Mouse (Mus musculus) neural tube, embryonic 13.5 days (tissue): Measurements from ENCODE around the gene Pi4kb. TPM values are rescaled to one million over a fixed set of nuclear protein-coding genes. Genes with fewer than 3 reads are reported as not detected.
"Not testable (repeated sequence)": the region's sequence is repeated elsewhere in the genome, so short reads cannot be mapped to it uniquely, and the experiment has no call there.

Source experiments
- ATAC-seq: fragments of 200-750 bp; cut with Nextera tagmentation; 2 replicates; pipeline ENCODE4 v1.8.0; 2017; ENCODE audit warnings: low read depth, mild to moderate bottlenecking, moderate TSS enrichment, moderate library complexity
- H3K27ac ChIP-seq: fragments of 300-500 bp; sonication (generic); replicated peaks from 2 replicates; pipeline ENCODE4 v1.5.1; 2015; ENCODE audit warnings: moderate library complexity, mild to moderate bottlenecking, inconsistent platforms
- H3K27me3 ChIP-seq: fragments of 300-500 bp; sonication (generic); 2 replicates; pipeline ENCODE4 v1.6.1; 2015; ENCODE audit warnings: mild to moderate bottlenecking, inconsistent platforms
- H3K36me3 ChIP-seq: fragments of 300-500 bp; sonication (generic); 2 replicates; pipeline ENCODE4 v1.6.1; 2015; ENCODE audit warnings: mild to moderate bottlenecking, inconsistent platforms
- H3K4me1 ChIP-seq: fragments of 300-500 bp; sonication (generic); replicated peaks from 2 replicates; pipeline ENCODE4 v1.6.1; 2015; ENCODE audit warnings: inconsistent platforms
- H3K4me2 ChIP-seq: fragments of 300-500 bp; sonication (generic); 2 replicates; pipeline ENCODE4 v1.6.1; 2015; ENCODE audit warnings: inconsistent platforms, mild to moderate bottlenecking, moderate library complexity
- H3K4me3 ChIP-seq: fragments of 300-500 bp; sonication (generic); 2 replicates; pipeline ENCODE4 v1.5.1; 2015; ENCODE audit warnings: mild to moderate bottlenecking, inconsistent platforms
- H3K9ac ChIP-seq: fragments of 300-500 bp; sonication (generic); 2 replicates; pipeline ENCODE4 v1.6.1; 2015; ENCODE audit warnings: moderate library complexity, mild to moderate bottlenecking, inconsistent platforms
- H3K9me3 ChIP-seq: fragments of 300-500 bp; sonication (generic); 2 replicates; pipeline ENCODE4 v1.6.1; 2016; ENCODE audit warnings: inconsistent platforms
- WGBS: fragments of 180-500 bp; shearing (Covaris S2); methylation state at CpG from one replicate; pipeline ENCODE4 v1.1.7; 2015; 5-methylcytosine and 5-hydroxymethylcytosine counted together
- polyA plus RNA-seq: library from polyadenylated mRNA; unstranded; fragments of >200 nt; fragmentation: Nextera tagmentation; extraction: Ambion mirVana; gene quantifications from 2 replicates; pipeline ENCODE4 v1.2.1, GENCODE M21; 2015

Gene Pi4kb
- polyA plus RNA-seq, 1 experiment from 2014 or later = 26.7 TPM

GRCm38 (mm10) chr3:95007706-95008105 is 33.2 kb downstream of the Pi4kb start:
- H3K9ac ChIP-seq = no peak overlapping the region
- H3K27ac ChIP-seq = no peak overlapping the region
- no peak overlapping the region for H3K4me2 ChIP-seq
- H3K9me3 ChIP-seq = no peaks in the 10 kb centered on the region
- no peak overlapping the region for H3K4me3 ChIP-seq
- H3K36me3 ChIP-seq = peaks cover 96% of the 10 kb centered on the region
- H3K4me1 ChIP-seq = peaks cover 10% of the 10 kb centered on the region
- WGBS = 89% methylated on average over 9 of the region's 9 CpGs
- no peaks in the 10 kb centered on the region for H3K27me3 ChIP-seq
- ATAC-seq = no peak

GRCm38 (mm10) chr3:95010396-95010795 is 35.9 kb downstream of the Pi4kb start:
- no peak for ATAC-seq
- 84% methylated on average over 7 of the region's 7 CpGs for WGBS
- H3K4me2 ChIP-seq = no peak overlapping the region
- H3K36me3 ChIP-seq = peaks cover 69% of the 10 kb centered on the region
- no peaks in the 10 kb centered on the region for H3K9me3 ChIP-seq
- H3K9ac ChIP-seq = no peak overlapping the region
- H3K27me3 ChIP-seq = no peaks in the 10 kb centered on the region
- peaks cover 30% of the 10 kb centered on the region for H3K4me1 ChIP-seq
- no peak overlapping the region for H3K4me3 ChIP-seq
- H3K27ac ChIP-seq = no peak overlapping the region

- H3K27me3 ChIP-seq = no peaks in the 10 kb centered on the region
Observed at GRCm38 (mm10) chr3:95012982-95013381, 38.5 kb downstream of the Pi4kb start.

GRCm38 (mm10) chr3:95013699-95014427 is 39.3 kb downstream of the Pi4kb start:
- Histone ChIP-seq H3K9ac (peak overlapping the region; percentile 85), H3K27ac (no peak overlapping the region), H3K4me3 (peak overlapping the region; percentile 72), H3K36me3 (peaks cover 34% of the 10 kb centered on the region), H3K4me2 (peak overlapping the region; percentile 99), H3K9me3 (no peaks in the 10 kb centered on the region), H3K27me3 (no peaks in the 10 kb centered on the region), H3K4me1 (peaks cover 34% of the 10 kb centered on the region)
- no peak for ATAC-seq
- 12% methylated on average over 13 of the region's 13 CpGs for WGBS

More at GRCm38 (mm10) chr3:95012982-95013381, 38.5 kb downstream of the Pi4kb start:
- no peak for ATAC-seq
- peak overlapping the region; percentile 72; the same call in 1 of the 2 replicates for H3K4me3 ChIP-seq
- peaks cover 34% of the 10 kb centered on the region for H3K4me1 ChIP-seq
- no peaks in the 10 kb centered on the region for H3K9me3 ChIP-seq
- H3K27ac ChIP-seq = no peak overlapping the region
- H3K9ac ChIP-seq = no peak overlapping the region; the same call in 1 of the 2 replicates
- peaks cover 43% of the 10 kb centered on the region for H3K36me3 ChIP-seq
- whole genome bisulfite sequencing = 87% methylated on average over 3 of the region's 3 CpGs
- peak overlapping the region; percentile 99 for H3K4me2 ChIP-seq

DNA sequence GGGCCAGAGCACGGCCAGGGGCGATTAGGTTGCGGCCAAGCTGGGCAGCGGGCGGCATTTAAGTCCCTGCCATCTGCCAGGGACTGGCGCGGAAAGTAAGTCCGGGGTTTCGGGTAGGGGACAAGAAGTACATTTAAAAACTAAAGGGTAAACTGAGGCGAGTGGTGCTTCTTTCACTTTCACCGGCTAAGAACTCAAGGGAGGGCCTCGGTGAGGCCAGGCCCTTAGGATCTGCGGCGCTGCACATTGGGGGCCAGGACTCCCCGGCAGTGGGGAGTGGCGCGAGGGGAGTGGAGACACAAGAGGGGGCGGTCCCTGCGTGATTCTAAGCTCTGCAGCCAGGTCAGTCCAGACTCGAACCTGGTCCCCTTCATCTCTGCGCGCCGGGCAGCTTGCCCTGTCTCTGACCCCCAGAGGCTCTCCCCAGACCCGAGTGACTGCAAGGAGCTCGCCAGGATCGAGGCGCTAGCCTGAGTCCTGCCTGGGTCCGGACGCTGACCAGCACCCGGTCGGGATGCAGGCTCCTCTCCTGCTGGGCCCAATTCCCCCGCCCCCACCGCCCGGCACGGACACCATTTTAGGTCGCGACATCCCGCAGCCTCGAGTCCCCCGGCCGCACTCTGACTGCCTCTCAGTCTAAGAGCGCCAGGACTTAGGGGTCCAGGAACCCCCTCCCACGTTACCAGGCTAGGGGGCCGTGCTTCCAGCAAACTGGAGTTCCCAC is 40.1 kb downstream of the Pi4kb start:
- peak overlapping the region; percentile 99 for H3K4me2 ChIP-seq
- no peaks in the 10 kb centered on the region for H3K9me3 ChIP-seq
- peak overlapping the region; percentile 96 for H3K27ac ChIP-seq
- H3K27me3 ChIP-seq = no peaks in the 10 kb centered on the region
- H3K9ac ChIP-seq = peak overlapping the region; percentile 85
- H3K4me3 ChIP-seq = peak overlapping the region; percentile 72
- WGBS = under 1% methylated on average over 44 of the region's 44 CpGs
- peaks cover 30% of the 10 kb centered on the region for H3K4me1 ChIP-seq
- ATAC-seq = peak; percentile 33
- peaks cover 27% of the 10 kb centered on the region for H3K36me3 ChIP-seq

- Histone ChIP-seq H3K36me3 (peaks cover 19% of the 10 kb centered on the region), H3K27me3 (no peaks in the 10 kb centered on the region), H3K4me1 (peaks cover 30% of the 10 kb centered on the region), H3K4me2 (peak within 1 kb of the TSS; percentile 99), H3K4me3 (peak within 1 kb of the TSS; percentile 72), H3K27ac (peak within 1 kb of the TSS; percentile 96), H3K9me3 (no peaks in the 10 kb centered on the region), H3K9ac (peak within 1 kb of the TSS; percentile 85)
- ATAC-seq = peak; percentile 99
- WGBS = under 1% methylated on average over 24 of the region's 37 CpGs
Observed at GRCm38 (mm10) chr3:95015337-95015872, 40.9 kb downstream of the Pi4kb start, which contains the start of gene Zfp687. Gene Zfp687 (minus strand): TSS chr3:95015448.

DNA sequence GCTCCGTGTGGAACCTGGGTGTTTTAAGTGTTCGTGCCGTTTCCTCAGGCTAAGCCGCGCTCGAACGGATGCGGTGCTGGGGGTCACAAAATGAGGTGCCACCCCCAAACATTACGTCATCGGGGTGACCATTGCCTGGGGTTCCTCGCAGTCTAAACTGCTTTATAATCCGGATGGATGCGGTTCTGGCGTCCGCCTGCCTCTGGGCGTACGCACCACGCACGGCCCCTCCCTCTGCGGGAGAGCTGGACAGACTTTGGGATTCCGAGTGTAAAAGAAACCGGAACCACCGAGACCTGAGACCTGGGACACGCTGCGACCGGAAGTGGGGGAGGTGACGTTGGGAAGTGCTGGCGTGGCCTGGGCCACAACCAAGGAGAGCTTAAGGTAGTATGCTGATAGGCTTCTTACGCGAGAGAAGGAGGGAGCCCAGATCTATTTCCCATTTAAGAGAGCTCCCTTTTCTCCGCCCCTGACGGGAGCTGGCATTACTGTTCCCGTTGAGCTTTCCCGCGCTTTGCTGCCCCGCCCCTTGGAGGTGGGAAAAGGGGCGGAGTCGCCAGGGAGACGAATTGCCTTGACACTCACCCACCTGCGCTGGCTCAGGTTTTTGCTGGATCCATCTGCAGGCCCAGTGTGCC is 41.5 kb downstream of the Pi4kb start:
- Histone ChIP-seq H3K4me1 (peaks cover 30% of the 10 kb centered on the region), H3K27ac (peak overlapping the region; percentile 96), H3K27me3 (no peaks in the 10 kb centered on the region), H3K9me3 (no peaks in the 10 kb centered on the region), H3K9ac (peak overlapping the region; percentile 74), H3K36me3 (peaks cover 13% of the 10 kb centered on the region), H3K4me3 (peak overlapping the region; percentile 72), H3K4me2 (peak overlapping the region; percentile 80)
- ATAC-seq = peak; percentile 78
- WGBS = under 1% methylated on average over 40 of the region's 40 CpGs

GRCm38 (mm10) chr3:95016532-95017056 is 42.1 kb downstream of the Pi4kb start:
- H3K9me3 ChIP-seq = no peaks in the 10 kb centered on the region
- ATAC-seq = no peak
- H3K4me3 ChIP-seq = peak overlapping the region; percentile 72
- H3K27me3 ChIP-seq = no peaks in the 10 kb centered on the region
- 5% methylated on average over 21 of the region's 21 CpGs for WGBS
- peak overlapping the region; percentile 96 for H3K27ac ChIP-seq
- H3K4me1 ChIP-seq = peaks cover 30% of the 10 kb centered on the region
- H3K36me3 ChIP-seq = peaks cover 7% of the 10 kb centered on the region
- peak overlapping the region; percentile 74 for H3K9ac ChIP-seq
- H3K4me2 ChIP-seq = peak overlapping the region; percentile 80

- H3K9me3 ChIP-seq = no peaks in the 10 kb centered on the region
- no peaks in the 10 kb centered on the region for H3K27me3 ChIP-seq
- 83% methylated on average over 2 of the region's 2 CpGs for WGBS
- H3K4me1 ChIP-seq = peaks cover 19% of the 10 kb centered on the region
- H3K4me3 ChIP-seq = no peak overlapping the region
- no peak for ATAC-seq
- no peak overlapping the region for H3K9ac ChIP-seq
- H3K36me3 ChIP-seq = no peaks in the 10 kb centered on the region
- H3K4me2 ChIP-seq = no peak overlapping the region
- no peak overlapping the region for H3K27ac ChIP-seq
Observed at GRCm38 (mm10) chr3:95018741-95019140, 44.2 kb downstream of the Pi4kb start.

DNA sequence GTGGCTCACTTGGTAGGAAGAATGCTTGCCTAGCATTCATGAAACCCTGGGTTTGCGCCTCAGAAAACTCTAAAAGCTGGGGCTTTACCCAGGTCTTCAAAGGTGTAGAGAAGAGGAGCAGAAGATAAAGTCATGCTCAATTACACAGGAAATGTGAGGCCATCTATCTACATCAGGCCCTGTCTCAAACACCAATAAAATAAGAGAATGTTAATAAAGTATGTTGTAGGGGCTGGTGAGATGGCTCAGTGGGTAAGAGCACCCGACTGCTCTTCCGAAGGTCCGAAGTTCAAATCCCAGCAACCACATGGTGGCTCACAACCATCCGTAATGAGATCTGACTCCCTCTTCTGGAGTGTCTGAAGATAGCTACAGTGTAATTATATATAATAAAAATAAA is 46.4 kb downstream of the Pi4kb start:
- WGBS = 88% methylated on average over 5 of the region's 5 CpGs
- H3K36me3 ChIP-seq, H3K4me3 ChIP-seq, H3K4me2 ChIP-seq, H3K27me3 ChIP-seq, H3K9me3 ChIP-seq, ATAC-seq, H3K9ac ChIP-seq, H3K27ac ChIP-seq: not testable (repeated sequence)
- H3K4me1 ChIP-seq = peaks cover 23% of the 10 kb centered on the region

DNA sequence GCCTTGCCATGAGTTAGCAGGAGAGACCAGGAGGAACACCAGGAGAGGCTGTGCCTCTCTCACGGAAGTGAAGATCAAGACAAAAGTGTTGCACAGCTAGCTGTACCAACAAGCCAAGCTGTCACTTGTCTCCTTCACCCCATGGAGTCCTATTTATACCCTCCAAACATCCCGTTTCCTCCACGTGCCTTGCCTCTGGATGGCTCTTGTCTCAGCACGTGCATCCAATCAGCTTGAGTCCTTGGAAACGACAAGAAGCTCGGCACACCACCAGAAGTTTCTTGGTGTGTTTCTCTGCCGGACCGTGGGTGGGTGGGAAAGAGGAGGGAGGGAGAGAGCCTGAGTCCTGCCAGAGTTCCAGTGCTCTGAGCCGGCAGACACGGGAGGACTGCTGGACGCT is 50.0 kb downstream of the Pi4kb start:
- H3K4me2 ChIP-seq = no peak overlapping the region
- H3K36me3 ChIP-seq = peaks cover 2% of the 10 kb centered on the region; the same call in 1 of the 2 replicates
- H3K4me1 ChIP-seq = peaks cover 19% of the 10 kb centered on the region
- no peaks in the 10 kb centered on the region for H3K27me3 ChIP-seq
- no peak overlapping the region for H3K4me3 ChIP-seq
- ATAC-seq = no peak
- 24% methylated on average over 11 of the region's 11 CpGs for WGBS
- H3K9ac ChIP-seq = 0 out of 2 replicates have a peak overlapping the region, but pooled peaks have one; percentile 12
- H3K9me3 ChIP-seq = no peaks in the 10 kb centered on the region
- H3K27ac ChIP-seq = no peak overlapping the region
